ENCODE assay signal across 17 mouse cellular contexts in genomic region chr16:38032644-38033043, GRCm38 (mm10). TPM values are rescaled to one million over a fixed set of nuclear protein-coding genes. Genes with fewer than 3 reads are reported as not detected.
A peak's percentile ranks its signal among the peaks of the same experiment; 100 is the strongest.
DNase-seq lines count a peak whose midpoint lies in the region; ATAC-seq and TF ChIP-seq lines count a peak whose summit lies in the region.
"Had no signal": no experiment of that assay in that cellular context is flagged by ENCODE, and none has a peak within 500 bp of the region (broad histone marks: within the 10 kb centered on the region; RNA-seq: fewer than 3 reads in every experiment).

No protein-coding gene starts in this region.

- TF ChIP-seq POLR2A in kidney, adult 2 months (IDR thresholded peaks at IDR 0.05; ENCODE audit: low read depth, low read length): no peak

- TF ChIP-seq CTCF in kidney, adult 2 months (conservative IDR thresholded peaks at IDR 0.05; ENCODE audit: insufficient read depth, insufficient read length, low read depth, low read length): no peak

- DNase-seq in heart, adult 11 months: peak; percentile 92
- DNase-seq in kidney, adult 2 months: peak; percentile 31
- no peak for DNase-seq in kidney, postnatal 4 days
- peak; percentile 29 for DNase-seq in lung, postnatal 10 days
- no peak for DNase-seq in lung, postnatal 4 days
- no peak for DNase-seq in embryonic facial prominence, embryonic 10.5 days (ENCODE audit: low spot score)
- DNase-seq: adrenal gland, postnatal 36 days; gastrocnemius, adult 2 months; liver, embryonic 13.5 days; lung, embryonic 14.5 days; thymus, adult 18-20 months had no signal

- H3K9ac ChIP-seq in heart, embryonic 12.5 days: no peak overlapping the region
- H3K9ac ChIP-seq: embryonic facial prominence, embryonic 12.5 days; heart, embryonic 15.5 days; liver, embryonic 13.5 days; lung, embryonic 14.5 days; midbrain, embryonic 13.5 days had no signal

- H3K4me3 ChIP-seq in heart, embryonic 12.5 days: no peak overlapping the region
- no peak overlapping the region for H3K4me3 ChIP-seq in kidney, adult 2 months (ENCODE audit: insufficient read depth, low read depth, low read length)
- no peak overlapping the region for H3K4me3 ChIP-seq in embryonic facial prominence, embryonic 10.5 days
- H3K4me3 ChIP-seq: embryonic facial prominence, embryonic 12.5 days; gastrocnemius, adult 2 months; heart, embryonic 15.5 days; liver, embryonic 13.5 days; midbrain, embryonic 13.5 days had no signal

- no peaks in the 10 kb centered on the region for H3K36me3 ChIP-seq in heart, embryonic 12.5 days
- H3K36me3 ChIP-seq in kidney, adult 2 months (ENCODE audit: control insufficient read depth, insufficient read depth, low read length): no peaks in the 10 kb centered on the region
- no peaks in the 10 kb centered on the region for H3K36me3 ChIP-seq in embryonic facial prominence, embryonic 10.5 days (replicated peaks)
- H3K36me3 ChIP-seq: embryonic facial prominence, embryonic 12.5 days; heart, embryonic 15.5 days; liver, embryonic 13.5 days; midbrain, embryonic 13.5 days had no signal

- no peaks in the 10 kb centered on the region for H3K4me1 ChIP-seq in heart, embryonic 12.5 days (replicated peaks)
- peaks cover 6% of the 10 kb centered on the region; the same call in 1 of the 2 replicates for H3K4me1 ChIP-seq in kidney, adult 2 months (ENCODE audit: control insufficient read depth, insufficient read depth, low read length)
- no peaks in the 10 kb centered on the region for H3K4me1 ChIP-seq in embryonic facial prominence, embryonic 10.5 days
- H3K4me1 ChIP-seq: embryonic facial prominence, embryonic 12.5 days; heart, embryonic 15.5 days; liver, embryonic 13.5 days; midbrain, embryonic 13.5 days had no signal

- 79% methylated on average over 9 of the region's 9 CpGs for WGBS in heart, embryonic 12.5 days
- 64% methylated on average over 9 of the region's 9 CpGs for WGBS in kidney, adult 2 months
- 93% methylated on average over 9 of the region's 9 CpGs for WGBS in embryonic facial prominence, embryonic 10.5 days

- H3K27ac ChIP-seq in heart, embryonic 12.5 days (ENCODE audit: poor library complexity, severe bottlenecking): no peak overlapping the region
- no peak overlapping the region for H3K27ac ChIP-seq in kidney, adult 2 months (ENCODE audit: insufficient read depth, low read depth, low read length)
- H3K27ac ChIP-seq in embryonic facial prominence, embryonic 10.5 days (replicated peaks): no peak overlapping the region
- H3K27ac ChIP-seq: embryonic facial prominence, embryonic 12.5 days; gastrocnemius, adult 2 months; heart, embryonic 15.5 days; liver, embryonic 13.5 days; midbrain, embryonic 13.5 days had no signal

- no peaks in the 10 kb centered on the region for H3K9me3 ChIP-seq in heart, embryonic 12.5 days (replicated peaks)
- no peaks in the 10 kb centered on the region for H3K9me3 ChIP-seq in embryonic facial prominence, embryonic 10.5 days
- H3K9me3 ChIP-seq: embryonic facial prominence, embryonic 12.5 days; heart, embryonic 15.5 days; liver, embryonic 13.5 days; midbrain, embryonic 13.5 days had no signal

- no peak overlapping the region for H3K4me2 ChIP-seq in heart, embryonic 12.5 days
- H3K4me2 ChIP-seq: embryonic facial prominence, embryonic 12.5 days; heart, embryonic 15.5 days; liver, embryonic 13.5 days; lung, embryonic 14.5 days; midbrain, embryonic 13.5 days had no signal

- no peak for ATAC-seq in heart, embryonic 12.5 days (ENCODE audit: insufficient number of reproducible peaks, low FRiP score)
- peak; percentile 93 for ATAC-seq in megakaryocyte progenitor cell, adult 5-6 weeks (replicated peaks; ENCODE audit: poor library complexity)
- ATAC-seq: hindbrain, embryonic 16.5 days; midbrain, embryonic 13.5 days had no signal

- no peaks in the 10 kb centered on the region for H3K27me3 ChIP-seq in heart, embryonic 12.5 days (replicated peaks)
- no peaks in the 10 kb centered on the region for H3K27me3 ChIP-seq in kidney, adult 2 months (replicated peaks; ENCODE audit: control insufficient read depth, insufficient read depth, low read length)
- H3K27me3 ChIP-seq in embryonic facial prominence, embryonic 10.5 days (replicated peaks; ENCODE audit: low read depth, poor library complexity, severe bottlenecking): no peaks in the 10 kb centered on the region
- H3K27me3 ChIP-seq: embryonic facial prominence, embryonic 12.5 days; heart, embryonic 15.5 days; liver, embryonic 13.5 days; midbrain, embryonic 13.5 days had no signal

RNA-seq across cellular contexts. Expression of gene Gsk3b, which starts 56.2 kb away (rescaled TPM):
- 46.8 and 47.3 TPM in 2 replicates for polyA plus RNA-seq in heart, embryonic 12.5 days (2016; fragmentation: Nextera tagmentation; extraction: Ambion mirVana)
- 10.1 and 12.0 TPM in 2 replicates for polyA plus RNA-seq in kidney, adult 2 months (2012; rRNA removed)
- total RNA-seq in megakaryocyte progenitor cell, adult 5-6 weeks (2015): 43.8 and 49.7 TPM in 2 replicates
- 20.1 and 23.5 TPM in 2 replicates for total RNA-seq in megakaryocyte progenitor cell, adult 5-6 weeks (2017)
- 69.3 and 69.5 TPM in 2 replicates for polyA plus RNA-seq in embryonic facial prominence, embryonic 10.5 days (2016; fragmentation: Nextera tagmentation; extraction: Ambion mirVana)

Comparison
In these comparisons a context has a peak if more than half of its experiments do, and no peak if none do; other contexts are left out.
1. DNase-seq: peak in heart, adult 11 months (single experiment), kidney, adult 2 months (single experiment) and lung, postnatal 10 days (single experiment); none in kidney, postnatal 4 days (0 of 2), lung, postnatal 4 days (0 of 2) and embryonic facial prominence, embryonic 10.5 days (single experiment).